Mouse (Mus musculus): ENCODE data around the gene Dynlt1f.
"Not testable (repeated sequence)": the region's sequence is repeated elsewhere in the genome, so short reads cannot be mapped to it uniquely, and the experiment has no call there.

DNA sequence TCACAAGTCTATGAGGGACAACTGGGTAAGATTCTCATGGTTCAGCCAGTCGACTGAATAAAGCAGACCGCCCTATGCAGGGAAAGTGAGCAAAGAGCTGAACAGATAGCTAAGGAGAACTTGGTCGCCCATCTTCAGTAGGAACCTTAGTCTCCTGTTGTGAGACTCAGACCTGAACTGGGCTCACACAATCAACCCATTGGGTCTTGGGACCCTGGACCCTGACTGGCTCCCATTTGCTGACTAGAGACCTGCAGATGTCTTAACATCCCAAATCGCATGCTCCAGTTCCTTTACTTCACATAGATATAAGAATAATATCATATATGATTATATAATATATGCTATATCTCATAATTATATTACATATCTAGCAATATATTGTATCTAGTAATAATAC, 18.3 kb downstream of the Dynlt1f start:
- TF ChIP-seq CTCF (IDR thresholded peaks at IDR 0.05; ENCODE audit: insufficient read depth, low read length); POLR2A (IDR thresholded peaks at IDR 0.05; ENCODE audit: borderline replicate concordance, extremely low read depth, low read depth, low read length): not testable (repeated sequence)

All from lung, adult 2 months (tissue).